Mouse (Mus musculus) embryonic fibroblast, embryonic 13.5 days (primary cell): ENCODE data around the gene Aifm3.

Experiments used
- CTCF ChIP-seq: IDR thresholded peaks from 2 replicates; pipeline ENCODE4 v1.5.1; 2011; ENCODE audit warnings: mild to moderate bottlenecking, control low read depth, low read length, moderate library complexity, borderline replicate concordance; ENCODE audit not compliant: insufficient read depth
- POLR2A ChIP-seq: IDR thresholded peaks from 2 replicates; pipeline ENCODE4 v1.6.1; 2011; ENCODE audit warnings: low read depth, mild to moderate bottlenecking, control low read depth, low read length, moderate library complexity

DNA sequence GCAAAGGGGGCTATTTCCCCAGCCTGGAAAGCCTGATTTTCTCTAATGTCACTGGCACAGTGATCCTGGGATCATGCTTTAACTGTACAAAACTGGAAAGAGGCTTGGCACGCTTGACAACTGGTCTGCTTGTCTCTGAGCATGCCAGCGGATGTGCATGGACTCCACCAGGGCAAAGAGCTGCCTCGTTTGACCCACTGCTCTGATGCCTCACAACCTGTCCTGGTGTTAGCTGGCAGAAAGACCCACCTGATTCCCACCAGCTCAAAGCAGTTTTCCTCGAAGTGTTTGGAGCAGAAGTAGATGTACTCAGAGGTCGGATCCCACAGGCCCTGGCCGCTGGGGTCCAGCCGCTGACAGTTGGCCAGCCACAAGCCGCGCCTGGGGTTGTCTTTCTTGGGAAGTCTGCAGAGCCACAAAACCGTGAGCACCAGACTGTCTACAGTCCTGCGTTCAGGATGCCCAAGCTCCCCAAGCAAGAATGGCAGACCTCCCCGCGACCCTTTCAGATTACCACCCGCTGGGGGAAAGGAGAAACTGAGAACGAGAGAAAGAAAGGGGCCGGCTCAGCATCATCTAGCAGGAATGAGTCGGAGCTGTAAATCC lies 40.7 kb downstream of the Aifm3 start:
- TF ChIP-seq CTCF: no peak
- no peak for TF ChIP-seq POLR2A
